Mouse (Mus musculus) cerebellum, adult 2 months (tissue): Measurements from ENCODE around the gene Mcrip2. TPM values are rescaled to one million over a fixed set of nuclear protein-coding genes. Genes with fewer than 3 reads are reported as not detected.

ENCODE experiments used
- DNase-seq, 2 experiments: peaks; one replicate each; pipeline ENCODE4 v3.0.0; 2021
- H3K27ac ChIP-seq: fragments of 200-500 bp; 2 replicates; pipeline ENCODE4 v1.5.1; 2012; ENCODE audit warnings: low read length, control low read depth, inconsistent platforms; ENCODE audit not compliant: insufficient read depth
- H3K27me3 ChIP-seq: fragments of 200-500 bp; 2 replicates; pipeline ENCODE4 v1.6.1; 2012; ENCODE audit warnings: inconsistent platforms, mild to moderate bottlenecking, low read length, moderate library complexity; ENCODE audit not compliant: control insufficient read depth, insufficient read depth
- H3K4me1 ChIP-seq: fragments of 200-500 bp; 2 replicates; pipeline ENCODE4 v1.6.1; 2011; ENCODE audit warnings: low read length; ENCODE audit not compliant: control insufficient read depth, insufficient read depth
- H3K4me3 ChIP-seq: fragments of 200-500 bp; replicated peaks from 2 replicates; pipeline ENCODE3; 2011; ENCODE audit warnings: mild to moderate bottlenecking, low read depth, low read length, control low read depth; ENCODE audit not compliant: insufficient read depth
- CTCF ChIP-seq: fragments of 200-500 bp; IDR thresholded peaks from 2 replicates; pipeline ENCODE4 v1.5.1; 2011; ENCODE audit warnings: low read depth, mild to moderate bottlenecking, control low read depth, low read length, moderate library complexity, borderline replicate concordance; ENCODE audit not compliant: insufficient read depth
- POLR2A ChIP-seq: fragments of 200-500 bp; IDR thresholded peaks from 2 replicates; pipeline ENCODE4 v1.6.1; 2011; ENCODE audit warnings: low read length, control low read depth, borderline replicate concordance; ENCODE audit not compliant: insufficient read depth
- WGBS: fragments of 180-500 bp; shearing (Covaris S2); methylation state at CpG from one replicate; pipeline ENCODE4 v1.1.7; 2018; 5-methylcytosine and 5-hydroxymethylcytosine counted together
- polyA plus RNA-seq: library from polyadenylated mRNA; depleted of rRNA; stranded (reverse); fragments of >200 nt; gene quantifications from 2 replicates; pipeline ENCODE4 v1.2.3, GENCODE M21; 2012

Gene Mcrip2
- polyA plus RNA-seq, 1 experiment, result 34.1 TPM

- Histone ChIP-seq H3K27me3 (no peaks in the 10 kb centered on the region), H3K4me3 (no peak overlapping the region), H3K4me1 (peaks cover 27% of the 10 kb centered on the region), H3K27ac (no peak overlapping the region)
- TF ChIP-seq POLR2A (no peak), CTCF (no peak)
- no peak for DNase-seq
- 95% methylated on average over 6 of the region's 6 CpGs for WGBS
Measured at GRCm38 (mm10) chr17:25840519-25840918, 28.0 kb downstream of the Mcrip2 start.

DNA sequence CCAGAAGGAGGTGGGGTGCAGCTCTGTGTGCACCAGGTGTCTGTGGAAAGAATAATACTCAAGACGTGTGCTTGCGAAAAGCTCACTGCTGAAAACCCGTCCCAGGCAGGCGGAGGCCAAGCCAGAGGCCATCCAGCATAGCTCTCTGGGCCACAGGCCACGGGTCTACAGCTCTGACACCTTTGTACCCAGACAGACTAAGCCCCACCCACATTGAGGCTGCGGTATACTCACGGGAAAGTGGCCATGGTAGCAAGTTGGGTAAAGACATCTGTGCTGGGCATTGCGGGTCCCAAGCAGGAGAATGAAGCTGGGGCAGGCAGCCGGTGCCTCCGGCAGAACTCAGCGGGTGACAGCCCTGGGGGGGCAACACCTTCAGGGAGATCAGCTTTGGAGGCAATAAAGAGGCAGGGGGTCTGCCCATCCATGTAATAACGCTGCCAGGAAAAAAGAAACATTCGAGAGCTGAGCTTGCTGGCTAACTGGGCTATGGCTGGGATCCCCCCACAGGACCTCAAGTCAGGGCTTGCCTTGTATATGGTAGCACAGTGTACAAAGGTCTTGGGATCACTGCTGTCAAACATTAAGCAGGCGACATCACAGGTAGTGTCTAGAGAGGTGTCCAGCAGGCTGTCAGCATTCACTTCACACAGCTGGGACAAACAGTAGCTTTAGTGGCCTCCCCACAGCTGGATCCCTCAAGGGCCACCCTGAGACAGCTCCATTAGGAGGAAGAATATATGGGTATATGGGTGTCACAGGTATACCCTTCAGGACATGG is 28.9 kb downstream of the Mcrip2 start:
- Histone ChIP-seq H3K27ac (no peak overlapping the region), H3K4me3 (no peak overlapping the region), H3K4me1 (peaks cover 30% of the 10 kb centered on the region), H3K27me3 (no peaks in the 10 kb centered on the region)
- TF ChIP-seq POLR2A (no peak), CTCF (no peak)
- 79% methylated on average over 14 of the region's 14 CpGs for WGBS
- DNase-seq, result no peak

GRCm38 (mm10) chr17:25838904-25839303 is 29.7 kb downstream of the Mcrip2 start:
- no peak overlapping the region for H3K27ac ChIP-seq
- WGBS, result 85% methylated on average over 4 of the region's 4 CpGs
- no peak overlapping the region for H3K4me3 ChIP-seq
- H3K27me3 ChIP-seq, result no peaks in the 10 kb centered on the region
- H3K4me1 ChIP-seq, result peaks cover 36% of the 10 kb centered on the region
- DNase-seq, result no peak
- TF ChIP-seq CTCF (no peak), POLR2A (no peak)

DNA sequence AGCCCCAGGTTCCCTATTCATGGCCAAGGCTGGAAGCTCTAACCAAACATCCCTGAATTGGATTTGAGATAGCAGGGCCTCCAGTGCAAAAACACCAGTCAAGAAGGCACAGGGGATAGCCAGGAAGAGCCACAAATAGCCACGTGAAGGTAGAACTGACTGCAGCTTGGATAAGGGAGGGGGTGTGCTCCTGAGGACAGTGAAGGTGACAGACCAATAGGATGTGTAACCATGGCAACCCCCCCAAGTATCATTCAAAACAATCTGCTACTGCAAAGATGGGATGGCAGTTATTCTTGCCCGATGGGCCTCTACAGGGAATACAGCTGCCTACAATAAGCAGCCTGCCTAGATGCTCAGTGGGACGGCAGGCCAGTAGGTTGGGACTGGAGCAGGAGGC is 31.0 kb downstream of the Mcrip2 start:
- TF ChIP-seq CTCF (no peak), POLR2A (no peak)
- peak overlapping the region; percentile 64 for H3K4me3 ChIP-seq
- DNase-seq, result no peak
- 19% methylated on average over 3 of the region's 3 CpGs for WGBS
- peaks cover 29% of the 10 kb centered on the region for H3K4me1 ChIP-seq
- no peaks in the 10 kb centered on the region for H3K27me3 ChIP-seq
- peak overlapping the region; percentile 69 for H3K27ac ChIP-seq

DNA sequence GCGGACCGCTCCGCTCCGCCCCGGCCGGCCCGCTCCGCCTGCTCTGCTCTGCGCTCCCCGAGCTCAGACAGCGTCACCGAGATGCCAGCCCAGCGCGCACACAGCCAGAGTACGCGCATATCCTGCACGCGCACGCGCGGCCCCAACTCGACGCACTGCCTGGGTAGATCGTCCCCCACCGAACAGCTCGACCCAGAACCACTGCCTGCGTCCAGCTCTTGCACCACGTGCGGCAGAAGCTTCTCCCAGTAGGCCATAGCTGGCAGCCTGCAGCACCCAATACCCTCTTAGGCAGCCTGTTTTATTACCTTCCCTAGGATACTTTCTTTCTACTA is 31.5 kb downstream of the Mcrip2 start, which contains the start of gene Rhbdl1:
Rhbdl1 (minus strand) TSS at position 220 of the 335 bp plus-strand sequence.
- peak within 1 kb of the TSS; percentile 75 for H3K27ac ChIP-seq
- H3K4me1 ChIP-seq, result peaks cover 29% of the 10 kb centered on the region
- WGBS, result under 1% methylated on average over 29 of the region's 29 CpGs
- H3K27me3 ChIP-seq, result no peaks in the 10 kb centered on the region
- H3K4me3 ChIP-seq, result peak within 1 kb of the TSS; percentile 64
- DNase-seq, result peak; percentile 89 to 90
- TF ChIP-seq POLR2A (peak; percentile 61; the same call in 1 of the 2 replicates), CTCF (no peak)

GRCm38 (mm10) chr17:25836397-25837075 is 32.0 kb downstream of the Mcrip2 start:
- peak overlapping the region; percentile 64 for H3K4me3 ChIP-seq
- peak in 1 of 2 experiments; percentile 66 for DNase-seq
- TF ChIP-seq POLR2A (no peak), CTCF (no peak)
- H3K27me3 ChIP-seq, result no peaks in the 10 kb centered on the region
- 4% methylated on average over 23 of the region's 23 CpGs for WGBS
- H3K4me1 ChIP-seq, result peaks cover 34% of the 10 kb centered on the region
- H3K27ac ChIP-seq, result peak overlapping the region; percentile 75

DNA sequence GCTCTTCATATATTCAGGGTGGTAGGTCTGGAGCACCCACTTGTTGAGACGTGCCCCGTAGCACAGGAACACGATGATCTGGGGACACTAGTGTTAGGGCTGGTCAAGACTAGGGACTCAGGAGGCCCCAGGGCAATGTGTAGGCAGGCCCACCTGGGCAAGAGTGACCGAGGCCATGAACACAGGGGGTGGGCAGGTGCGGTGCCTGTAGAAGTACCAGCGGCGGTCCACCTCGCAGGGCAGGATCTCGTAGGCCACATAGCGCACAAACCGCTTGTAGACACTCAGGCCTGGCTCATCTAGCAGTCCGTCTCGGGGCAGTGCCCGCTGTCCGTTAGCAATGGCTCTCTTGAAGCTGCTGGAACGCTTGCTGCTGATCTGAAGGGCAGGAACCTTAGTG is 32.7 kb downstream of the Mcrip2 start:
- WGBS, result 82% methylated on average over 16 of the region's 16 CpGs
- Histone ChIP-seq H3K27me3 (no peaks in the 10 kb centered on the region), H3K27ac (peak overlapping the region; percentile 75), H3K4me1 (peaks cover 41% of the 10 kb centered on the region), H3K4me3 (peak overlapping the region; percentile 64)
- no peak for DNase-seq
- no peak for TF ChIP-seq POLR2A
- no peak for TF ChIP-seq CTCF

DNA sequence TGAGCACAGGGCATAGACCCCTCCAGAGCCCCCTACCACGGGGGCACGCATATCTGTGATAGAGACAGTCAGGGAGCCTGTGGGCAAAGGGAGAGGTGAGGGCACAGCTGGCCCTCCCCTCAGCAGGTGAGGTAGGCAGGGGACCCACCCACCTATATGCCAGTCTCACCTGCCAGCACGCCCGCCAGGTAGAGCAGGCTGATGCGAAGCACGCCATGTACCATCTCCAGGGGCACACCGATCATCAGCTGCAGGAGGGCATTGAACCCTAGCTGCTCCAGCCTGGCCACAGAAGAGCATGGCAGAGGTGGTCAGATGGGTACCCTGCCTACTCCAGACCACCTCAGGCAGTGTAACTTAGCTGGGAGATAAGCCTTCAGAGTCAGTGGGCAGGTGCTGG is 33.3 kb downstream of the Mcrip2 start:
- TF ChIP-seq CTCF (no peak), POLR2A (no peak)
- Histone ChIP-seq H3K4me1 (peaks cover 46% of the 10 kb centered on the region), H3K27me3 (no peaks in the 10 kb centered on the region), H3K4me3 (no peak overlapping the region), H3K27ac (no peak overlapping the region)
- WGBS, result 90% methylated on average over 7 of the region's 7 CpGs
- DNase-seq, result no peak
